Mouse (Mus musculus): ENCODE measurements at regions not wholly inside any gene's neighbourhood (a gene's known extent, or its start where the extent isn't known, plus 50 kb on each side); places are given as distances from the start of the nearest gene placed in this dataset.
A peak's percentile ranks its signal among the peaks of the same experiment; 100 is the strongest.
"Not testable (repeated sequence)": the region's sequence is repeated elsewhere in the genome, so short reads cannot be mapped to it uniquely, and the experiment has no call there.

- not testable (repeated sequence) for H3K27me3 ChIP-seq (replicated peaks); H3K27ac ChIP-seq; H3K4me1 ChIP-seq; H3K4me3 ChIP-seq (replicated peaks); H3K36me3 ChIP-seq; H3K9ac ChIP-seq; H3K9me3 ChIP-seq; H3K4me2 ChIP-seq
- peak; percentile 47; the same call in 1 of the 2 replicates for ATAC-seq (ENCODE audit: insufficient read depth, low FRiP score, low read depth)
- no CpG with 5 or more reads among the region's 4 CpGs for WGBS
These were observed 77.8 kb downstream of the BC107364 start for GRCm38 (mm10) chr3:96374343-96374624.

GRCm38 (mm10) chr3:96373600-96374342, 78.3 kb downstream of the BC107364 start:
- H3K4me1 ChIP-seq; H3K4me2 ChIP-seq; H3K4me3 ChIP-seq (replicated peaks); H3K9ac ChIP-seq; H3K27me3 ChIP-seq (replicated peaks); H3K9me3 ChIP-seq; H3K36me3 ChIP-seq; H3K27ac ChIP-seq: not testable (repeated sequence)
- peak; percentile 89 for ATAC-seq (ENCODE audit: insufficient read depth, low FRiP score, low read depth)
- WGBS, result 5% methylated on average over 2 of the region's 43 CpGs

GRCm38 (mm10) chr3:96362581-96362980, 68.8 kb upstream of the Fcgr1 start:
- H3K4me2 ChIP-seq; H3K36me3 ChIP-seq; ATAC-seq (ENCODE audit: insufficient read depth, low FRiP score, low read depth); H3K9ac ChIP-seq; H3K9me3 ChIP-seq; H3K4me3 ChIP-seq (replicated peaks); H3K27ac ChIP-seq; H3K4me1 ChIP-seq: not testable (repeated sequence)
- H3K27me3 ChIP-seq (replicated peaks), result peaks cover 13% of the 10 kb centered on the region
- 29% methylated on average over 10 of the region's 10 CpGs for WGBS

GRCm38 (mm10) chr3:96360816-96361215, 67.0 kb upstream of the Fcgr1 start:
- Histone ChIP-seq H3K27ac (no peak overlapping the region), H3K27me3 (replicated peaks) (peaks cover 13% of the 10 kb centered on the region), H3K4me2 (no peak overlapping the region), H3K9me3 (no peaks in the 10 kb centered on the region), H3K4me1 (no peaks in the 10 kb centered on the region), H3K4me3 (replicated peaks) (no peak overlapping the region), H3K9ac (no peak overlapping the region), H3K36me3 (no peaks in the 10 kb centered on the region)
- no peak for ATAC-seq (ENCODE audit: insufficient read depth, low FRiP score, low read depth)
- 75% methylated on average over 3 of the region's 3 CpGs for whole genome bisulfite sequencing

- H3K4me2 ChIP-seq; H3K36me3 ChIP-seq; H3K9me3 ChIP-seq; H3K4me1 ChIP-seq; H3K4me3 ChIP-seq (replicated peaks); H3K27ac ChIP-seq; H3K9ac ChIP-seq: not testable (repeated sequence)
- 0% methylated on average over 1 of the region's 21 CpGs for WGBS
- ATAC-seq (ENCODE audit: insufficient read depth, low FRiP score, low read depth), result peak; percentile 80; the same call in 1 of the 2 replicates
- peaks cover 13% of the 10 kb centered on the region for H3K27me3 ChIP-seq (replicated peaks)
These were observed 66.4 kb upstream of the Fcgr1 start for GRCm38 (mm10) chr3:96360214-96360536.

GRCm38 (mm10) chr3:96359507-96360213, 65.9 kb upstream of the Fcgr1 start:
- H3K4me1 ChIP-seq; H3K9ac ChIP-seq; H3K4me3 ChIP-seq (replicated peaks); H3K36me3 ChIP-seq; H3K4me2 ChIP-seq; H3K9me3 ChIP-seq; H3K27ac ChIP-seq: not testable (repeated sequence)
- peaks cover 13% of the 10 kb centered on the region for H3K27me3 ChIP-seq (replicated peaks)
- WGBS, result no CpG with 5 or more reads among the region's 26 CpGs
- peak; percentile 88 for ATAC-seq (ENCODE audit: insufficient read depth, low FRiP score, low read depth)

- not testable (repeated sequence) for H3K36me3 ChIP-seq; H3K27ac ChIP-seq; H3K4me2 ChIP-seq; H3K27me3 ChIP-seq (replicated peaks); H3K9ac ChIP-seq; H3K9me3 ChIP-seq; H3K4me3 ChIP-seq (replicated peaks); ATAC-seq (ENCODE audit: insufficient read depth, low FRiP score, low read depth); H3K4me1 ChIP-seq
- no CpG with 5 or more reads among the region's 6 CpGs for WGBS
These were observed 57.9 kb upstream of the Fcgr1 start for GRCm38 (mm10) chr3:96351623-96352022.

- not testable (repeated sequence) for ATAC-seq (ENCODE audit: insufficient read depth, low FRiP score, low read depth); H3K4me3 ChIP-seq (replicated peaks); H3K36me3 ChIP-seq; H3K27ac ChIP-seq; H3K4me2 ChIP-seq; H3K9ac ChIP-seq; H3K4me1 ChIP-seq; H3K9me3 ChIP-seq; H3K27me3 ChIP-seq (replicated peaks)
- WGBS, result no CpG with 5 or more reads among the region's 13 CpGs
These were observed 57.2 kb upstream of the Fcgr1 start for GRCm38 (mm10) chr3:96350985-96351384.

GRCm38 (mm10) chr3:96346543-96346942, 52.8 kb upstream of the Fcgr1 start:
- not testable (repeated sequence) for H3K4me1 ChIP-seq; H3K4me2 ChIP-seq; H3K9me3 ChIP-seq; H3K9ac ChIP-seq; H3K27ac ChIP-seq; ATAC-seq (ENCODE audit: insufficient read depth, low FRiP score, low read depth); H3K4me3 ChIP-seq (replicated peaks); H3K36me3 ChIP-seq
- H3K27me3 ChIP-seq (replicated peaks), result peaks cover 15% of the 10 kb centered on the region
- WGBS, result no CpG with 5 or more reads among the region's 17 CpGs

- 2% methylated on average over 27 of the region's 27 CpGs for WGBS
- peaks cover 26% of the 10 kb centered on the region for H3K27me3 ChIP-seq (replicated peaks)
- no peaks in the 10 kb centered on the region for H3K9me3 ChIP-seq
- no peak overlapping the region for H3K27ac ChIP-seq
- no peak for ATAC-seq (ENCODE audit: insufficient read depth, low FRiP score, low read depth)
- no peak overlapping the region for H3K4me2 ChIP-seq
- H3K4me3 ChIP-seq (replicated peaks), result no peak overlapping the region
- H3K9ac ChIP-seq, result no peak overlapping the region
- H3K4me1 ChIP-seq, result no peaks in the 10 kb centered on the region
- no peaks in the 10 kb centered on the region for H3K36me3 ChIP-seq
These were observed 49.8 kb upstream of the Fcgr1 start for GRCm38 (mm10) chr3:96343471-96344120.
